Mouse (Mus musculus): ENCODE measurements around the gene Sptlc2.
A peak's percentile ranks its signal among the peaks of the same experiment; 100 is the strongest.
"Not testable (repeated sequence)": the region's sequence is repeated elsewhere in the genome, so short reads cannot be mapped to it uniquely, and the experiment has no call there.

The Sptlc2 gene

DNA sequence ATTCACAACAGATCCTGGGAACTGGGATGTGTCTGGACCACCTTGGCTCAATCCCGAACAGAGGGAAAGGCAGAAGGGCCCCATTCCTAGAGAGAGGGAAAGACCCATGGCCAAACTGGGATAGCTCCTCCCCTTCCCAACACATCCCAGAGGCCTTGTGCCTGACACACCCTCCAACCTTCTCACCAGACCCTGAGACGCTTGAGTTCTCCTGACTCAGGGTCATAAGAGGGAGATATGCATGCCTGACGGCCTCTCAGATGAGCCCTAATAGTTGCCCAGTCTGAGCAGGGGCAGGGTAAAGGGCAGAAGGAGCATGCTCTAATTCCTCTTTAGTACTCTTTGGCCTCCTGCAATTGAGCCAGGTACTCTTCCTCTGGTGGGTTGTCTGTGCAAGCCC is 108.8 kb downstream of the Sptlc2 start:
- DNase-seq (ENCODE audit: low read depth, low spot score), result no peak

DNA sequence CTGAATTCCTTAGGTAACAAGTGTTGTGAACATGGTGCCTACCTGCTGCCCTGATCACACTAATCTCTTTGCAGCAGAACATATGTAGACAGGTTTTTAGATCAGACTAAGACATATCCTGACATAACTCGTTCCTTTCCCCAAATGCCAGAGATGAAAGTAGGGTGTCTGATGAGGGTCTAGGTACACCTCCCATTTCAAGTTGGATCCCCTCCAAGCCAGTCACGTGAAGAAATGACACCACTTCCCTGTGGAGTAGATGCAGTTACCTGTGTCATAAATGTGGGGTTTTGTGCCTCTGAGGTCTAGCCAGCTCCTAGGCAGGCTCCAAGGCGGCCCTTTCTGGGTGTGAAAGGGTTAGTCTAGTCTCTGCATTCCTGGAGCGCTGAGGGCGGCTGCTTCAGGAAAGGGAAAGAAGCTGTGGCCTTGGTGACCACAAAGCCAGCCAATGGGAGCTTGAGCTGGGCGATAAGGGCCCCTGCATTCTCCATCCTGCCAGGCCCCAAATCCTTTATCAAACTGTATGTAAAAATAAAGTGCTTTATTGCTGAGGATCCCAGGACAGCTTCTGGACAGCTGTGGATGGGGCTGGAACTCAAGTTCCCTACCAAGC is 109.9 kb downstream of the Sptlc2 start:
- DNase-seq (ENCODE audit: low read depth, low spot score), result no peak

DNA sequence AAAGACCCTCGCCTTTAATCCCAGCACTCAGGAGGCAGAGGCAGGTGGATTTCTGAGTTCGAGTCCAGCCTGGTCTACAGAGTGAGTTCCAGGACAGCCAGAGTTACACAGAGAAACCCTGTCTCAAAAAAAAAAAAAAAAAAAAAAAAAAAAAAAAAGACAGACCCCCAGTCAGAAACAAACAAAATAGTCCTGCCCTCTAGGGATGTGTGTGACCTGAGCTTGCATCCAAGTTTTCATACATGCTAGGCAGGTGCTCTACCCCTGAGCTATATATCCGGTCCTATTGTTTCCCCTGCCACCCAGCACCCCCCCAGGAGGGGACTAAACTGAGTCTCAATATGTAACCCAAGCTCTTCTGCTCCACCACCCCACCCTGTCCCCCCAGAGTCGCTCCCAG is 110.9 kb downstream of the Sptlc2 start:
- not testable (repeated sequence) for DNase-seq (ENCODE audit: low read depth, low spot score)

DNA sequence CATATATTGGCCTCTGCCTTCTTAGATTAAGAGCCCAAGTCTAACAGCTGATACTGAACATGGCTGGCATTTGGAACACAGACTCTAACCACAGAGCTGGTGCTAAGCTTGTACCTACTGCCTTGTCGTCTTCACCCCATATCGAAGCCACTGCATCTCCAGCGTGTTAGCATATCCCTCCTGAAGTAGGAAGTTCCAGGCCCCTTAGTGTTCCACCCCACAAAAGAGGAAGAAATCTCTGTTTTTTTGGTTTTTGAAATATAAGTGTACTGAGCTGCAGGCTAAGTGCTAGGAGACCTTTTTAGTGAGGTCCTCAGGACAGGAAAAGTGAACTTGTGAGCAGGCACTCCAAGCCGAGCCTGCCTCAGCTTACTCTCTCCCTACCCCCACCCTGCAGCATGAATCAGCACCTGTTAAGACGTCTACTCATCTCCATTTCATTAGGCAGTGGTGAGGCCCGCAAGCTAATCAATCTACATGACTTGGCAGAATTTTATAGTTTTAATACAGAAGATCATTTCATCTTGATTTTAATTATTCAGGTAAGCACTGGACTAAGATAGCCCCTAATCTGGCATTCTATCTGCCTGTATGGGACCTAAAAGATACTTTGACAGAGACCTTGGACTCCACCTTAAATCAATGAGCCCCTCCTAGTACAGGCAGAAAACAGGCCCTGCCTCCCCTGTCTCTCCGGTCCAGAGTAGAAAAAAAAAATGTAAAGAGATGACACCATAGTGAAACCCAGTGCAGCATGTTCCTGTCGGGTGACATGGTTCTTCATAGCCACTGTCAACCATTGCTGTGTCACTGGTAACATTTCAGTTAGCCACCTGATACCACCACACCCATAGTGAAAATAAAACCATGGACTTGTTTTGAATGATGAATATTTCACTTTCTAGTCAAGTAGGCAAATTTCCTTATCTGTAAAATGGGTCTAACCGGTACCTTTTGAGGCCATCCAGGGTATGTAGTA is 113.0 kb downstream of the Sptlc2 start:
- no peak for DNase-seq (ENCODE audit: low read depth, low spot score)

DNA sequence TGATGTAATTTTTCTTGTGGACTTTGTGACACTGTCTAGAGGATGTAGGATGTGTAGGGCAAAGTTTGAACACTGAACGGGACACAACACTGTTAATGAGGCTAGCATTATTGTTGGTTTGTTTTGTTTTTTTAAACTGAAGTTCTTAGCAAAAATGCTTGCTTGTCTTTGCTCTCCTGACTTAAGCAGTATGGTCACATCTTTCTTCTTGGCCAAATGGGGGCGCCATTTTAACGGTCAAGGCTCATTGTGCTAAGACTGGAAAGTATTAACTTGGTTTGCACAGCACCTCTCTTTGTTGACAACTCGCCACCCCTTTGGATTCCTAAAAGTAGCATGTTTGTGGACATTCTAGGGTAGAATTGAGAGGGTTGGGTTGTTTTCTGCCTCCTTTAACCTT is 120.5 kb downstream of the Sptlc2 start:
- peak; percentile 16 for DNase-seq (ENCODE audit: low read depth, low spot score)

DNA sequence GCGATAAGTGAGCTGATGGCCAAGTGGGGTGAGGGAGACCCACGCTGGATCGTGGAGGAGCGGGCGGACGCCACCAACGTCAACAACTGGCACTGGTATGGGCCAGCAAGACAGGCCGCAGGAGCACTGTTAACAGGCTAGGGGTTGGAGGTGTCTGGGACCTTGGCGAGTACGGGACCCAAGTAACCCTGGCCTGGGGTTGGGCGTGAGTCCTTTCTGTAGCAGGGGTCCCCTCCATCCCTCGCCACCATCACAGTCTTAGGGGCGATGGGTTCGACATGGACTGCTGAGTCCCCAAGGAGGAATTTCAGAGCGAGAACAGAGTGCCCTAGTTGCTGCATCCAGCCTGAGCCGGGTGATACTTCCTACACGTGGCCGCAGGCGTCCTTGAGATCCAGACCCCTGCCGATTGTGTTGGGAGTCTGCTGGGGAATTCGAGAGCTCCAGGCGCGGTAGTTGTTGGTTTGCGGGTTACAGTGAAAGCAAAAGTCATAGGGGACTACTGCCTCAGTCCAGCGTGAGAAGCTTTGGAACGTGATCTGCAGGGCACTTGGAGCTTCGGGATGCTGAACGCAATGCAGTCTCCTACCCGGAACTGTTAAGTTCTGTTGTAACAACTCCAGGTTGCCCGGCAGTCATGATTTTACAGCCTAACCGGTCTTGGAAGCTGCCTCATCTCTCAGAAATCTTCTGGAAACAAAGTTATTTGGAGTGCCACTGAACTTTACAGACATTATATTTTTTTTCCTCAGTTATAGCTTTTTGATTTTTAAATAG is 121.1 kb downstream of the Sptlc2 start:
- DNase-seq (ENCODE audit: low read depth, low spot score), result no peak

DNA sequence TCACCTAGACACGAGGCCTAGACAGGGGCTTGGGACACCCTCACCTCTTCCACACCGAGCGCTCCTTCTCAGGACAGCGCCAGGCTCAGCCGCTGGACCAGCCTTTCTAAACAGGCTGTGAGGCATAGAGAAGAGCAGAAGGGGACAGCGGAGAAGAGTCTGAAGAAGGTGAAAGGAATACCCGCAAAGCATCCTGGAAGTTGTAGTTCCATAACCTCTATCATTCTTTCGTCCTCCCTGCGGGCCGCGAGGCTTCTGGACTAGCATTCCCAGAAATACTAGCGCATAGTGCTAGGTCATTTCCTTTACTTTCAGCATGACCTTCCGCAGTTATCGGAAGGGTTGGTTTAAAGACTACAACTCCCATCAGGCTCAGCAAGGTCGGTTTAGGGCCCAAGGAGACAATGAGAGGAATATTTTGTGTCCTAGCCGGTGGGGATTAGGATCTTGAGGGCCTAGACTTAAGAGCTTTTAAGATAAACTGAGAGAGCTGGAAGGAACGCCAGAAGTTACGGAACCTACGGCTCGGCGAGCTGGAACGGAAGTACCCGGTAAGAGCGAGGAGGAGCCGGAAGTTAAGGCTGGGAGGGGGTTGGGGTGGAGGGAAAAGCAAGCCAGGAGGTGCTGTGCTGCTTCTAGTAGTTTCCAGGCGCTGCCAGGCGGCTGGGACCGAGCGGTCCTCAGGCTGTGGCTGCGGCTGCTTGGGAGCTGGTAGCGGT is 121.9 kb downstream of the Sptlc2 start, which contains the start of the genes Vipas39 and Ahsa1:
Gene Vipas39, minus strand, starts transcription at position 149 of the 719 bp plus-strand sequence.
Gene Ahsa1, plus strand, starts transcription at position 372 of the 719 bp plus-strand sequence.
- peak; percentile 99 for DNase-seq (ENCODE audit: low read depth, low spot score)

DNA sequence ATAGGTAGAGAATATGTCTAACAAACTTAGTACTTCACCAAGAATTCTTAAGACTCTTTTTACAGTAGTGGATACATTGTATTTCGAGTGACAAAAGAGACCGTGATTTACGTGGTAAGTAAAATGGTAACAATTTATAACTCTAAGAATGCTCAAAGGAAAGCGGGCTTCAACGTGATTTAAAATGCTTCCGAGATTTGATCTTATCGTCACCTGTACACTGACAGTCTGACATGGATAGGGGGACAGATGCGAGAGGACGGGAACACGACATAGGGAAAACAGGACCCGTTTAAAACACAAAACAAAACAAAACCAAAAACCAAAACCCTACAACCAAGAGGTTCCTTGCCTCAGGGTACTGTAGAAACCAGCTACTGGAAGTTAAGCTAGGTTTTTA is 122.7 kb downstream of the Sptlc2 start:
- no peak for DNase-seq (ENCODE audit: low read depth, low spot score)

DNA sequence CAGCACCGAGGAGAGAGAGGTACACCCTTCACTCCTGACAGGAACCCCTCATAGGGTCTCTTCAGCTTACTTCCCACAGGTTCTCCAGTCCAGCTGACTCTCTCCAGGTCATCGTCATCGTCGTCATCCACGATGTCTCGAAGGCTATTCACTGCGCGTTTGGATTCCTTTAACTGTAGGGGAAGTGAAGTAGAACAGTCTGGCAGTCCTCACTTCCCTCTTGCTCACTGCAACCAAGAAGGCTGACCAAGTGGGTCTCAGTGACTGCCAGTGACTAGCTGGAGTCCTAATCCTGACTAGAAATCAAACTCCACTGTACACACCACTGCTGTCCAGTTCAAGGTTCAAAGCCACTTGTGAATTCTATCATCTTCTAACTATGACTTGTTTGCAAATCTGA is 127.6 kb downstream of the Sptlc2 start:
- DNase-seq (ENCODE audit: low read depth, low spot score), result no peak

DNA sequence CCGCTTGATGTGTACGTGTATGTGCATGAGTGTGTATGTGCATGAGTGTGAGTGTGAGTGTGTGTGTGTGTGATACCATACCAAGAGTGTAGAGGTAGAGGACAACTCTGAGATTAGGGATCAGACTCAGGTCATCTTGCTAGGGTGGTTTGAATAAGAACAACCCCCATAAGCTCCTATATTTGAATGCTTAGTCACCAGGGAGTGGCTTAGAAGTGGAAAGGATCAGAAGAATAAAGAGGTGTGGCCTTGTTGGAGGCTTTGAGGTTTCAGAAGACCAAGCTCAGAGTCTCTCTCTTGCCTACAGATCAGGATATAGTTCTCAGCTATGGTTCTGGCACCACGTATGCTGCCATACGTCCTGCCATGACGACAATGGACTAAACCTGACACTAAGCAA is 131.5 kb downstream of the Sptlc2 start:
- no peak for DNase-seq (ENCODE audit: low read depth, low spot score)
